Mouse (Mus musculus): ENCODE measurements around the gene Tex44.

Gene Tex44

GRCm38 (mm10) chr1:86426128-86426527 is at the start of gene Tex44, which contains the start of gene Nmur1:
Gene Tex44 (plus strand): TSS chr1:86426329.
Gene Nmur1 (minus strand): TSS chr1:86426228.
- no peak for DNase-seq (ENCODE audit: low spot score in 2 of 2)

GRCm38 (mm10) chr1:86376354-86376753 is 49.8 kb upstream of the Tex44 start:
- DNase-seq (ENCODE audit: low spot score in 2 of 2): no peak

- no peak for DNase-seq (ENCODE audit: low spot score in 2 of 2)
Observed at GRCm38 (mm10) chr1:86378662-86379061, 47.5 kb upstream of the Tex44 start.

GRCm38 (mm10) chr1:86379161-86379569 is 47.0 kb upstream of the Tex44 start:
- DNase-seq (ENCODE audit: low spot score in 2 of 2): peak in 1 of 2 experiments; percentile 60

- DNase-seq (ENCODE audit: low spot score in 2 of 2): peak; percentile 59 to 86
Observed at GRCm38 (mm10) chr1:86381027-86381426, 45.1 kb upstream of the Tex44 start.

- peak; percentile 71 to 91 for DNase-seq (ENCODE audit: low spot score in 2 of 2)
Observed at GRCm38 (mm10) chr1:86389230-86389629, 36.9 kb upstream of the Tex44 start.

DNA sequence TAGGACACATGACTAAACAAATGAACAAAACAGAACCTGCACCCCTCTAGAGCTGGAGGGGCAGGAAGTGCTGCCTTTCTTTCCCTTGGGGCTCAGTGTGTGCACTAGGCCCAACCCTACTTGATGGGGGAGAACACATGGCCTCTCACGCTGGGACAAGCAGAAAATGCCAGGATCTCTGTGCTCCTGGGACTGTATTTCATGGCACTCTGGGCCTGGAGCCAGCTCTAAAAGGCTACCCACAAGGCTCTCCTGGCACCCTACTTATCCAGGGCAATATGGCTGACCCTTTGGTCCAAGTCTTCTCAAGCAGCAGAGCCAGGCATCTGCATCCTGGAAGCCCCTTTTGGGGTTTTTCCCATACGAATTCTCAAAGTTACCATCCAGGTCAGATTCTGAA is 34.7 kb upstream of the Tex44 start:
- no peak for DNase-seq (ENCODE audit: low spot score in 2 of 2)

DNA sequence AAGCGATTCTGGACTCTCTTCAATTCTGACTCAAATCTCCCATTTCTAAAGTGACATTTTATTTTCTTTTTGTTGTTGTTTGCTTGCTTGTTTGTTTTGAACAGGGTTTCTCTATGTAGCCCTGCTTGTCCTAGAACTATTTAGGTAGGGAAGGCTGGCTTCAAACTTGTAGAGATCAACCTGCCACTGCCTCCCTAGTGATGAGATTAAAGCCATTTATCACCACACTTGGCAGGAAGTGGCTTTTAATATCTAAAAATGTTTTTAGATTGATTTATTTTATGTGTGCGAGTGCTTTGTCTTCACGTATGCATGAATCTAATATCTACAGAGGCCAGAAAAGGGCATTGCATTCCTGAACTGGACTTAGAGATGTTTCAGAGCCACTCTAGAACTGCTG is 32.9 kb upstream of the Tex44 start:
- no peak for DNase-seq (ENCODE audit: low spot score in 2 of 2)

DNA sequence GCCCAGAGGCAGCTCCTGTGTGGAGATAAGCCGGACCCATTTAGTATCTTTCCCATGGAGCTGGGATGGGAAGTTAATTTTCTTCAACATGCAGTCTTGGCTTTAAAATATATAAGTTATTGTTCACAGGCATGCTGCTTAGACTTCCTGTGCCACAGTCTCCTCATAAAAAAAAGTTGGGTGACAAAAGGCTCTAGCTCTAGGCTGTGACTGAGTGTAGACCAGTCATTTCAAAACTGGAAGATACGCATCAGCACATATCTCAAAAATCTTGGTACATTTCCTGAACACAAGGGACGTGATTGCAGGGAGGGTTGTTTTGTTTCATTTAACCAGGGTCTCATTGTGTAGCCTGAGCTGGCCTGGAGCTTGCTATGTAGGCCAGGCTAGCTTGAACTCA is 31.9 kb upstream of the Tex44 start:
- DNase-seq (ENCODE audit: low spot score in 2 of 2): no peak

DNA sequence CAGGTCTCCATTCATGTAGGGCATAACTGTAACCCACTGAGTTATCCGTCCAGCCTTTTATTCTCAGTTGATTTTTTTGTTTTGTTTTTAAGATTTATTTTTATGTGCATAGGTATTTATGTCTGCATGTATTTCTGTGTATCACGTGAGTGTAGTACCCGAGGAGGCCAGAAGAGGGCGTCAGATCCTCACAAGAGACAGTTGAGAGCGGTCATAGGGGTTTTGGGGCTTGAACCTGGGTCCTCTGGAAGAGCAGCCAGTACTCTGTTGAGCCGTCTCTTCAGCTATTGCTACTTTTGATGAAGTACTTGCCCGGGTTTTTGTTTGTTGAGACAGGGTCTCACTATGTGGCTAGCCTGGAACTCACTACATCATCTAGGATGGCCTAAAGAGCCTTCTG is 30.2 kb upstream of the Tex44 start:
- DNase-seq (ENCODE audit: low spot score in 2 of 2): no peak

DNA sequence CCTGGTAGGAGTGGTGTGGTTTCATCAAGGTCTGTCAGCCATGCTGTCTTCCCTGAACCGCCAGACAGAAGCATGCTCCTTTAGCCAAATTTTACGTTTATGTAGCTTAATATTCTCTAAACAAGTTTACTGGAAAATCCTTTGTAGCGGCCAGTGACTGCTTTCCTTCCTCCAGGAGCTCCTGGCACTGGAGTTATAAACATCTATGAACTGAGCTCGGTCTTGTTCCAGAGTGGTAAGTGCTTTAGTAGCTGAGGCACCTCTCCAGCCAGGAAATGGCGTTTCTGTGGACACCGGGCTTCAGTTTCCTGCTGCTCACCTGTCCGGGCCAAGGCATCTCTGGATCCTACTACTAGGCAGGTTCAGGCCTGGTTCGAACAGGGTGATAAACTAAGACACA is 28.5 kb upstream of the Tex44 start:
- DNase-seq (ENCODE audit: low spot score in 2 of 2): no peak

GRCm38 (mm10) chr1:86398222-86398621 is 27.9 kb upstream of the Tex44 start:
- DNase-seq (ENCODE audit: low spot score in 2 of 2): no peak

DNA sequence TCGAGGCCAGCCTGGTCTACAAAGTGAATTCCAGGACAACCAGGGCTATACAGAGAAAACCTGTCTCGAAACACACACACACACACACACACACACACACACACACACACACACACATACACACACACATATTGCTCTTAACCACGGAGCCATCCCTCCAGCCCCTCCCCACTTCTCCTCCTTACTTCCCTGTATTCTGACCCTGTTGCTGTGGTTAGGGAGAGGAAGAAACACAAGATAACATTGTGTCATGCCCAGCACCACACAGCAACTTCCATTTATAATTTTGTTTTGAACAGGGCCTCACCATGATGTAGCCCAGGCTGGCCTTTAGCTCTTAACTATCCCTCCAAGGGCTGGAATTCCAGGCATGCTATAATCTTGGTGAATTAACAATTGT is 26.8 kb upstream of the Tex44 start:
- DNase-seq (ENCODE audit: low spot score in 2 of 2): no peak

DNA sequence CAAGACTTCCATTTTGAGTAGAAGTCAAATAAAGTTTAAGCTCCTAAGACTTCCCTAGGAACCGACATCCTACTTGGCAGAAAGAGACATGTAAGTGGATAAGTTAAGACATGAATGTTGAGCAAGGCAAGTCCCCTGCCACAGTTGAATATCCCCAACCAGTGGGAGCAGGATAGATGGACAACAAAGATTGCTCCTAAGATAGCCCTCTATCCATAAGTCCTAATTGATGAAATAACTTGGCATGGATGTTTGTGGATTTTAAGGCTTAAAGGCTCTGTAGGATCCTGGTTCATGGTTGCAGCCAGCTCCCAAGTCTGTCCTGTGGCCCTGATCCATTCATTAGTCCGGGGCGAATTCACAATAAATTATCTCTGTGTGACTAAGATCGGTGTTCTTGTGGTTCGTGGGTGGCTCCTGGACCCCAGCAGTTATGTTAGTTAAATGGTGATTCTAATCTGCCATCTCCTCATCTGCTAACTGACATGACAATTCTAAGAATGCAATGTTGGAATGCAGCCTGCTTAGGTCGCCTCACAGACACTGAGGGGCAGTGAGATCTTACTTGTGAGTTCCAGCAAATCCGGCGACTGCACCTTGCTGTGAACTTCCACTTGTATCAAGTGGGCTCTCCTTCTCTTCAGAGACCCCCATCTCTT is 25.9 kb upstream of the Tex44 start:
- DNase-seq (ENCODE audit: low spot score in 2 of 2): no peak

GRCm38 (mm10) chr1:86404834-86405233 is 21.3 kb upstream of the Tex44 start:
- peak; percentile 34 to 80 for DNase-seq (ENCODE audit: low spot score in 2 of 2)

DNA sequence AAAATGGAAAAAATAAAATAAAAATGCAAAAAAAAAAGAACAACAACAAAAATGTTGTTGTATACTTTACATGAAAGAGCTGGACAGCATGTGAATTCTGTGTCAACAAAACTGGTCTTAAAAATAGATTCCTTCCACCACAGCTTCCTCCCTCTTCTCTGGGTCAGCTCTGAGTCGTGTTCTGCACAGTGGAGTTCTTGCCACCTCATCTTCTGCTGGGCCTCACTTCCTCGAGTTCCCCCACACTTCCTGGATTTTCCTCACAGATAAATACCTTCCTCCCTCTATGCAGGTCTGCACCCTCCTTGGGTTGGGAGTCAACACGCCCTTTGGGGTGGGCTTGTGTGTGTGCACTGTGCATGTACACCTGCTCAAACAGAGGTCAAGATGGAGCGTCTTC is 19.8 kb upstream of the Tex44 start:
- DNase-seq (ENCODE audit: low spot score in 2 of 2): no peak

DNA sequence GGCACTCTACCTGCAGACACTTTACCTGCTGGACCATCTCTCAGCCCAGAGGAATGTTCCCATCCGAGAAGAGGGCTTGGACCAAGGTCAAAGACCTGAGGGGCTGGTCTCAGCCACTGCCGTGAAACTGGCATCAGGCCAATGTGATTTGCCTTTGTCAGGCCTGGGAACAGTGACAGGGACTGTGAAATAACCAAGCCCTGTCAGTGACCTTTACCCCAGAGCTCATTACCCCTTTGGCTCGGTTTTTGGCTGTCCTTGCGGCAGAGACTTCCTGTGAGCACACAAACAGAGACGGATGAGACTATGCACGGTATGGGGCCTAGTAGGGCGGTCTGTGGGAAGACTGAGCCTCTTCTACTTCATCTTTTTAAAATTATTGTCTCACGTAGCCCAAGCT is 19.2 kb upstream of the Tex44 start:
- peak in 1 of 2 experiments; percentile 23 for DNase-seq (ENCODE audit: low spot score in 2 of 2)

DNA sequence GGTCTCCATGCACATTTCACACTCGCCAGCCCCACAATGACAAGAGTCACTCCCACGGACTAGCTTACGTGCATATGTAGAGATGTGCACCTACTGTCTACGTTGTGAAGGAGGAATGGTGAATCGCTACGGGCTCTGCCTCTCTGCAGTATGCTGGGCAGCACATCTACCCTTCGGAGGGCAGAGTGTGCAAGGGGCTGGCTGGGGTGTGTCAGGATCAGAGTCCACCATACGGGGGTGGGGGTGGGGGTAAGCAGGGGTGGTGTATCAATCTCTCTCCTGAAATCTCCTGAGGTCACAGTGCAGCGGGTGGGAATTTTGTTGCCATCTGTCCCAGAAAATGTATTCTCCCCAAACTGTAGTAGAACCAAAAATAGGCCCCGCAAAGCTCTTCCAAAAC is 17.6 kb upstream of the Tex44 start:
- no peak for DNase-seq (ENCODE audit: low spot score in 2 of 2)

DNA sequence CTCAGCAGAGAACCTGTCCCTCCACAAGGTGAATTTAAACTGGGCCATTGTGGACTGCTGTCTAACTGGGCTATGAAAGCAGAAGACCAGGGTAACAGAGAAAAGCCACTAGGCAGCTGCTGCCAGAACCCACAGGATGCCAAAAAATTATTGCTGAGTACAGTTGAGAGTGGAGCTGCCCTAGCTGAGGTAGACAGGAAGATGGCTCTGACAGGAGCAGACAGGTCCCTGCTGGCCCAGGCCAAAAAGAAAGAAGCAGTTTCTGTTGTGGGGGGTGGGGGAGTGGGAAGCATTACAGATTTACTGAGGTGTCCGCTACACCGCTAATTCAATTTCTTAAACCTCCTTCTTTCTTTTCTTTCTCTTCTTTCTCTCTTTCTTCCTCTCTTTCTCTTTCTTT is 16.7 kb upstream of the Tex44 start:
- DNase-seq (ENCODE audit: low spot score in 2 of 2): no peak

- no peak for DNase-seq (ENCODE audit: low spot score in 2 of 2)
Observed at GRCm38 (mm10) chr1:86414715-86415114, 11.4 kb upstream of the Tex44 start.

GRCm38 (mm10) chr1:86415144-86415543 is 11.0 kb upstream of the Tex44 start:
- DNase-seq (ENCODE audit: low spot score in 2 of 2): no peak

DNA sequence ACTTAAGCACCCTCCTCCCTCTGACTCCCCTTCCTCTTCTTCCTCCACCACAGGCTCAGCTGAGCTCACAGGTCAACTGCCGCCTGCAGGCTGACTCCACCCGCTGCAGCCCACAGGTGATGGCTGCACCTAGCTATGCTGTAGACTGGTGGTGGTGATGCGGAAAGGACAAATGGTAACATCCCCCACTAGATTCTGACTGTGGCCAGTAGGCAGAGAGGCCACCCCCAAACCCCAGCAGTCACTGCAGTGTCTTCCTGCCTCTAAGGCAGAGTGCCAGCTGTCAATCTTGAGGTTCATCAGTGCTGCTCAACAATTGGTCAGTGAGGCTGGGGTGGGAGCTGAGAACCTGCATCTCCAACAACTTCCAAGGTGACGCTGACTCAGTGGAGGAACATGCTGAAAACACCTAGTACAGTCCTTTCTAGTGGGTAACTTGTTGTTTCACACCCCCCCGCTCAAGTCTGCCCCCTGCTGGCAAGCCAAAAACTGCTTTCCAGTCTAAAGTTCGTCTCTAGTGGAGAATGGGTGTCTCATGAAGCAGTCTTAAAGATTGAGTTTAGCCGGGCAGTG is 10.4 kb upstream of the Tex44 start:
- DNase-seq (ENCODE audit: low spot score in 2 of 2): peak; percentile 54 to 88

- no peak for DNase-seq (ENCODE audit: low spot score in 2 of 2)
Observed at GRCm38 (mm10) chr1:86416321-86416720, 9.8 kb upstream of the Tex44 start.

DNA sequence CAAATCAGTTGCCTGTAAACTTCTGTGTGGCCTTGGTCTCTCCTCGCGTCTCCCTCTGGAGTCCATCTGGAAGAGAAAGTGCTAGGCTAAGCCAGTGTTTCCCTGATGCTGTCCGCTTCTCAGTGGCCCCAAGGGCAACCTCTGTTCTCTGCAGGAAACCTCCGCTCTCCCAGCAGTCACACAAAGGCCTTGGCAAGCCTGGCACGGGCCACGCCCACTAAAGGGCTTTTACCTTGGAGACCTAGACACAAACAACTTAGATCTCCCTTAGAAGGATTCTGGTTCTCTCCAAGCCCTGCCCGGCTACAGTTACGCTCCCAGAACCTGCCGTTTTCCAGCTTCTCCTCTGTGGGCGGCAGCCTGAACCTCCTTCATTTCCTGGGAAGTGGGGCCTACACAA is 5.1 kb upstream of the Tex44 start:
- DNase-seq (ENCODE audit: low spot score in 2 of 2): no peak

Measured in spleen, postnatal 4 days (tissue).